Mouse (Mus musculus): ENCODE results near the gene Rc3h1.
A peak's percentile ranks its signal among the peaks of the same experiment; 100 is the strongest.

- TF ChIP-seq CTCF (IDR thresholded peaks at IDR 0.05; ENCODE audit: low read depth), result peak; percentile 49
- no peak for TF ChIP-seq EP300 (optimal IDR thresholded peaks at IDR 0.05)
Observed at GRCm38 (mm10) chr1:160906057-160906557, at the start of gene Rc3h1.
